ENCODE assay signal across 23 mouse cellular contexts in the genomic region with DNA sequence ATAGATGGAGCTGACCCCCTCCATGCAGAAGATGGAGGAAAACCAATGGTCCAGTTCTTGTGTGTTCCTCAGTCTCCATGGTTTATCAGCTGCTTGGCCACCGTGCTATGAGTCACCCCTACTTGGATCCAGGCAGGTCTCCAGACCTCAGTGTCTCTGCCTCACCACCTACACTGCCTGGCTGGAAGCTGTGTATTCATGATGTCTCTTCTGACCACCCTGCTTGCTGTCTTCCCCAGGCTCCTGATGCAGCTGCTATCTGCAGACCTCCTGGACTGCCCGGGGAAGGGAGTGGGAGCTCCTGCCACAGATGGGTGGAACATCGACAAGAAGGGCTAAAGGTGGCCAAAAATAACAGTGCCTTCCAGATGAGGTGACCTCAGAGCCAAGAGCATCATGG. TPM values are rescaled to one million over a fixed set of nuclear protein-coding genes. Genes with fewer than 3 reads are reported as not detected.
DNase-seq lines count a peak whose midpoint lies in the region; ATAC-seq and TF ChIP-seq lines count a peak whose summit lies in the region.
"Had no signal": no experiment of that assay in that cellular context is flagged by ENCODE, and none has a peak within 500 bp of the region (broad histone marks: within the 10 kb centered on the region; RNA-seq: fewer than 3 reads in every experiment).

No protein-coding gene starts in this region.

- no peak overlapping the region for H3K9ac ChIP-seq in heart, embryonic 12.5 days
- no peak overlapping the region for H3K9ac ChIP-seq in heart, embryonic 16.5 days (ENCODE audit: low read length)
- H3K9ac ChIP-seq in hindbrain, embryonic 16.5 days (ENCODE audit: low read depth, low read length): no peak overlapping the region
- H3K9ac ChIP-seq: embryonic facial prominence, embryonic 13.5 days; forebrain, embryonic 13.5 days; hindbrain, embryonic 14.5 days had no signal

- peak overlapping the region; percentile 46 for H3K4me2 ChIP-seq in heart, embryonic 12.5 days
- peak overlapping the region; percentile 26; the same call in 1 of the 2 replicates for H3K4me2 ChIP-seq in heart, embryonic 16.5 days (ENCODE audit: low read depth, low read length)
- H3K4me2 ChIP-seq in hindbrain, embryonic 16.5 days (ENCODE audit: low read length): no peak overlapping the region
- H3K4me2 ChIP-seq: embryonic facial prominence, embryonic 13.5 days; forebrain, embryonic 13.5 days; hindbrain, embryonic 14.5 days had no signal

- no peaks in the 10 kb centered on the region for H3K27me3 ChIP-seq in heart, embryonic 12.5 days (replicated peaks)
- no peaks in the 10 kb centered on the region for H3K27me3 ChIP-seq in heart, embryonic 16.5 days (ENCODE audit: control insufficient read depth, insufficient read depth, low read length)
- no peaks in the 10 kb centered on the region for H3K27me3 ChIP-seq in hindbrain, embryonic 16.5 days (replicated peaks; ENCODE audit: control insufficient read depth, insufficient read depth, low read length)
- H3K27me3 ChIP-seq in kidney, adult 2 months (replicated peaks; ENCODE audit: control insufficient read depth, insufficient read depth, low read length): no peaks in the 10 kb centered on the region
- H3K27me3 ChIP-seq: forebrain, embryonic 13.5 days had no signal

- ATAC-seq in heart, embryonic 12.5 days (ENCODE audit: insufficient number of reproducible peaks, low FRiP score): 0 out of 2 replicates have a peak, but pooled peaks have one; percentile 15
- no peak for ATAC-seq in heart, embryonic 16.5 days (replicated peaks; ENCODE audit: extremely low read depth, insufficient read depth, low FRiP score)
- ATAC-seq in hindbrain, embryonic 16.5 days: no peak
- ATAC-seq: forebrain, embryonic 13.5 days had no signal

- H3K4me3 ChIP-seq in heart, embryonic 12.5 days: no peak overlapping the region
- H3K4me3 ChIP-seq in heart, embryonic 16.5 days (ENCODE audit: low read length): no peak overlapping the region
- H3K4me3 ChIP-seq in hindbrain, embryonic 16.5 days (ENCODE audit: low read length): no peak overlapping the region
- H3K4me3 ChIP-seq in kidney, adult 2 months (ENCODE audit: insufficient read depth, low read depth, low read length): no peak overlapping the region
- H3K4me3 ChIP-seq: embryonic facial prominence, embryonic 13.5 days; erythroblast, embryonic 14.5 days; forebrain, embryonic 13.5 days; midbrain, embryonic 10.5 days had no signal

- no peaks in the 10 kb centered on the region for H3K9me3 ChIP-seq in heart, embryonic 12.5 days (replicated peaks)
- no peaks in the 10 kb centered on the region for H3K9me3 ChIP-seq in heart, embryonic 16.5 days (replicated peaks; ENCODE audit: control insufficient read depth, low read length)
- H3K9me3 ChIP-seq in hindbrain, embryonic 16.5 days (ENCODE audit: control insufficient read depth, low read length): no peaks in the 10 kb centered on the region
- H3K9me3 ChIP-seq: embryonic facial prominence, embryonic 13.5 days; forebrain, embryonic 13.5 days; midbrain, embryonic 10.5 days had no signal

- whole genome bisulfite sequencing in heart, embryonic 12.5 days: 24% methylated on average over 3 of the region's 3 CpGs
- WGBS in heart, embryonic 16.5 days: 32% methylated on average over 3 of the region's 3 CpGs
- WGBS in hindbrain, embryonic 16.5 days: 94% methylated on average over 3 of the region's 3 CpGs
- 53% methylated on average over 3 of the region's 3 CpGs for WGBS in kidney, adult 2 months

- no peak for DNase-seq in heart, adult 18-20 months
- DNase-seq in NIH3T3 (ENCODE audit: low read depth): peak; percentile 59
- peak; percentile 47 for DNase-seq in testis, postnatal 10 days (ENCODE audit: low spot score)
- DNase-seq in kidney, adult 2 months: no peak
- DNase-seq: adrenal gland, postnatal 14 days; cerebellum, adult 8-10 months; cerebellum, postnatal 36 days; embryo, embryonic 11 days; kidney, adult 8-10 months; kidney, postnatal 14 days; layer of hippocampus, postnatal 36 days; lung, adult 18-20 months; lung, postnatal 10 days; thymus, postnatal 25 days had no signal

- H3K27ac ChIP-seq in heart, embryonic 12.5 days (ENCODE audit: poor library complexity, severe bottlenecking): no peak overlapping the region
- no peak overlapping the region for H3K27ac ChIP-seq in heart, embryonic 16.5 days (ENCODE audit: low read length)
- no peak overlapping the region for H3K27ac ChIP-seq in hindbrain, embryonic 16.5 days (ENCODE audit: low read depth, low read length)
- H3K27ac ChIP-seq in kidney, adult 2 months (ENCODE audit: insufficient read depth, low read depth, low read length): no peak overlapping the region
- H3K27ac ChIP-seq: embryonic facial prominence, embryonic 13.5 days; forebrain, embryonic 13.5 days; hindbrain, embryonic 14.5 days; midbrain, embryonic 10.5 days had no signal

- H3K36me3 ChIP-seq in heart, embryonic 12.5 days: no peaks in the 10 kb centered on the region
- H3K36me3 ChIP-seq in heart, embryonic 16.5 days (ENCODE audit: control insufficient read depth, insufficient read depth): no peaks in the 10 kb centered on the region
- no peaks in the 10 kb centered on the region for H3K36me3 ChIP-seq in hindbrain, embryonic 16.5 days (ENCODE audit: control insufficient read depth, insufficient read depth, low read length)
- no peaks in the 10 kb centered on the region; the same call in 1 of the 2 replicates for H3K36me3 ChIP-seq in kidney, adult 2 months (ENCODE audit: control insufficient read depth, insufficient read depth, low read length)
- H3K36me3 ChIP-seq: embryonic facial prominence, embryonic 13.5 days had no signal

- peaks cover 12% of the 10 kb centered on the region for H3K4me1 ChIP-seq in heart, embryonic 12.5 days (replicated peaks)
- H3K4me1 ChIP-seq in heart, embryonic 16.5 days (ENCODE audit: control insufficient read depth, insufficient read depth, low read length): peaks cover 10% of the 10 kb centered on the region
- H3K4me1 ChIP-seq in hindbrain, embryonic 16.5 days (ENCODE audit: control insufficient read depth, insufficient read depth, low read depth, low read length): no peaks in the 10 kb centered on the region
- H3K4me1 ChIP-seq in kidney, adult 2 months (ENCODE audit: control insufficient read depth, insufficient read depth, low read length): peaks cover 5% of the 10 kb centered on the region
- H3K4me1 ChIP-seq: forebrain, embryonic 13.5 days; midbrain, embryonic 10.5 days had no signal

- TF ChIP-seq POLR2A in kidney, adult 2 months (IDR thresholded peaks at IDR 0.05; ENCODE audit: low read depth, low read length): no peak

- no peak for TF ChIP-seq CTCF in kidney, adult 2 months (conservative IDR thresholded peaks at IDR 0.05; ENCODE audit: insufficient read depth, insufficient read length, low read depth, low read length)

RNA-seq across cellular contexts. Expression of a gene that starts 43.8 kb away (rescaled TPM):
- polyA plus RNA-seq in heart, embryonic 12.5 days (2016; fragmentation: Nextera tagmentation; extraction: Ambion mirVana): 26.5 and 27.7 TPM in 2 replicates
- total RNA-seq in heart, adult 18-20 months (2021): 10 to 100 TPM; 13.6 to 14.8 TPM
- 15.4 and 20.0 TPM in 2 replicates for polyA plus RNA-seq in heart, embryonic 16.5 days (2015; fragmentation: Nextera tagmentation; extraction: Ambion mirVana)
- 63.1 and 68.9 TPM in 2 replicates for polyA plus RNA-seq in hindbrain, embryonic 16.5 days (2015; fragmentation: Nextera tagmentation; extraction: Ambion mirVana)
- polyA plus RNA-seq in kidney, adult 2 months (2012; rRNA removed): 193 and 288 TPM in 2 replicates
- total RNA-seq: neutrophil, adult 5-6 weeks had no signal
- polyA plus RNA-seq: erythroblast, embryonic 14.5 days had no signal

Comparison
In these comparisons a context has a peak if more than half of its experiments do, and no peak if none do; other contexts are left out.
1. DNase-seq: peak in NIH3T3 (single experiment) and testis, postnatal 10 days (single experiment); none in heart, adult 18-20 months (0 of 2) and kidney, adult 2 months (single experiment).